Mouse (Mus musculus) CH12.LX (cell line): ENCODE data around the gene Kdm4b.
A peak's percentile ranks its signal among the peaks of the same experiment; 100 is the strongest.

Experiments
- CHD2 ChIP-seq: IDR thresholded peaks from 2 replicates; pipeline ENCODE4 v1.6.1; 2011; ENCODE audit warnings: low read length, improper control_type of control experiment
- CTCF ChIP-seq, 2 experiments: IDR thresholded peaks in 1 of 2; conservative IDR thresholded peaks in 1 of 2; 2 replicates each; pipeline ENCODE4 v1.5.1; 2011 to 2012; ENCODE audit warnings: low read depth in 2 of 2, low read length in 2 of 2, improper control_type of control experiment in 1 of 2, inconsistent platforms in 1 of 2, mild to moderate bottlenecking in 1 of 2, moderate library complexity in 1 of 2
- EP300 ChIP-seq: IDR thresholded peaks from 2 replicates; pipeline ENCODE4 v1.6.1; 2011; ENCODE audit warnings: low read length, improper control_type of control experiment
- GABPA ChIP-seq: IDR thresholded peaks from 2 replicates; pipeline ENCODE4 v1.6.1; 2012; ENCODE audit warnings: low read depth, low read length, improper control_type of control experiment, inconsistent platforms; ENCODE audit not compliant: insufficient replicate concordance
- JUND ChIP-seq: conservative IDR thresholded peaks from 2 replicates; pipeline ENCODE4 v1.6.1; 2011; ENCODE audit warnings: low read depth, low read length, improper control_type of control experiment
- KAT2A ChIP-seq: IDR thresholded peaks from 2 replicates; pipeline ENCODE4 v1.6.1; 2012; ENCODE audit warnings: low read length, improper control_type of control experiment, inconsistent platforms; ENCODE audit not compliant: insufficient replicate concordance
- MXI1 ChIP-seq: IDR thresholded peaks from 2 replicates; pipeline ENCODE4 v1.6.1; 2011; ENCODE audit warnings: mild to moderate bottlenecking, low read depth, low read length, improper control_type of control experiment
- POLR2A ChIP-seq: IDR thresholded peaks from 2 replicates; pipeline ENCODE4 v1.6.1; 2011; ENCODE audit warnings: low read depth, mild to moderate bottlenecking, improper control_type of control experiment, low read length
- RAD21 ChIP-seq: IDR thresholded peaks from 2 replicates; pipeline ENCODE4 v1.6.1; 2011; ENCODE audit warnings: low read depth, mild to moderate bottlenecking, low read length, improper control_type of control experiment, moderate library complexity
- USF1 ChIP-seq: IDR thresholded peaks from 2 replicates; pipeline ENCODE4 v1.6.1; 2014; ENCODE audit warnings: low read depth, mild to moderate bottlenecking, inconsistent platforms, low read length, improper control_type of control experiment
- USF2 ChIP-seq: conservative IDR thresholded peaks from 2 replicates; pipeline ENCODE4 v1.6.1; 2011; ENCODE audit warnings: low read depth, low read length, improper control_type of control experiment

- TF ChIP-seq KAT2A, result no peak
- TF ChIP-seq POLR2A, result no peak
- peak; percentile 31 to 57; a peak in 3 of 4 replicates for TF ChIP-seq CTCF (conservative IDR thresholded peaks at IDR 0.05 in 1 of 2, IDR thresholded peaks at IDR 0.05 in 1 of 2; ENCODE audit: low read depth in 2 of 2, low read length in 2 of 2)
- TF ChIP-seq RAD21, result no peak; the same call in none of the 2 replicates
- TF ChIP-seq USF2, result no peak
- no peak for TF ChIP-seq MXI1
- no peak for TF ChIP-seq GABPA
- TF ChIP-seq JUND, result no peak
- TF ChIP-seq EP300, result no peak
- no peak for TF ChIP-seq CHD2
- TF ChIP-seq USF1, result no peak
Measured at GRCm38 (mm10) chr17:56332987-56333386, 7.1 kb downstream of the Kdm4b start.
